Mouse (Mus musculus) heart, embryonic 15.5 days (tissue): ENCODE results near the gene Sp1. TPM values are rescaled to one million over a fixed set of nuclear protein-coding genes. Genes with fewer than 3 reads are reported as not detected.
A peak's percentile ranks its signal among the peaks of the same experiment; 100 is the strongest.

Source experiments
- ATAC-seq: fragments of 200-750 bp; cut with Nextera tagmentation; replicated peaks from 2 replicates; pipeline ENCODE4 v1.8.0; 2017; ENCODE audit warnings: low read depth, moderate TSS enrichment; ENCODE audit not compliant: insufficient number of reproducible peaks, insufficient read depth, low FRiP score
- H3K27ac ChIP-seq: fragments of 300-500 bp; sonication (generic); 2 replicates; pipeline ENCODE4 v1.5.1; 2015; ENCODE audit warnings: mild to moderate bottlenecking, inconsistent platforms
- H3K27me3 ChIP-seq: fragments of 300-500 bp; sonication (generic); 2 replicates; pipeline ENCODE4 v1.6.1; 2015; ENCODE audit warnings: inconsistent platforms
- H3K36me3 ChIP-seq: fragments of 300-500 bp; sonication (generic); 2 replicates; pipeline ENCODE4 v1.6.1; 2015; ENCODE audit warnings: mild to moderate bottlenecking, inconsistent platforms
- H3K4me1 ChIP-seq: fragments of 300-500 bp; sonication (generic); replicated peaks from 2 replicates; pipeline ENCODE4 v1.6.1; 2015; ENCODE audit warnings: inconsistent platforms
- H3K4me2 ChIP-seq: fragments of 300-500 bp; sonication (generic); 2 replicates; pipeline ENCODE4 v1.6.1; 2015; ENCODE audit warnings: inconsistent platforms, mild to moderate bottlenecking, moderate library complexity
- H3K4me3 ChIP-seq: fragments of 300-500 bp; sonication (generic); 2 replicates; pipeline ENCODE4 v1.5.1; 2015; ENCODE audit warnings: mild to moderate bottlenecking, inconsistent platforms
- H3K9ac ChIP-seq: fragments of 300-500 bp; sonication (generic); 2 replicates; pipeline ENCODE4 v1.6.1; 2015; ENCODE audit warnings: mild to moderate bottlenecking, inconsistent platforms
- H3K9me3 ChIP-seq: fragments of 300-500 bp; sonication (generic); replicated peaks from 2 replicates; pipeline ENCODE4 v1.6.1; 2016; ENCODE audit warnings: inconsistent platforms
- WGBS: fragments of 180-500 bp; shearing (Covaris S2); methylation state at CpG from one replicate; pipeline ENCODE4 v1.1.7; 2015; ENCODE audit warnings: mixed read lengths; 5-methylcytosine and 5-hydroxymethylcytosine counted together
- polyA plus RNA-seq: library from polyadenylated mRNA; unstranded; fragments of >200 nt; fragmentation: Nextera tagmentation; extraction: Ambion mirVana; gene quantifications from 2 replicates; pipeline ENCODE4 v1.2.1, GENCODE M21; 2015

Gene Sp1
- polyA plus RNA-seq, 1 experiment from 2014 or later: 4.7 TPM

GRCm38 (mm10) chr15:102445146-102445545 lies 39.2 kb downstream of the Sp1 start, which contains the start of gene Amhr2:
Amhr2 (plus strand) TSS chr15:102445367.
- no peak within 1 kb of the TSS for H3K27ac ChIP-seq
- peaks cover 4% of the 10 kb centered on the region; the same call in 1 of the 2 replicates for H3K4me1 ChIP-seq
- 71% methylated on average over 8 of the region's 8 CpGs for WGBS
- H3K4me2 ChIP-seq: no peak within 1 kb of the TSS
- H3K27me3 ChIP-seq: no peaks in the 10 kb centered on the region
- no peak within 1 kb of the TSS for H3K4me3 ChIP-seq
- no peak for ATAC-seq
- H3K9ac ChIP-seq: no peak within 1 kb of the TSS
- no peaks in the 10 kb centered on the region for H3K36me3 ChIP-seq
- H3K9me3 ChIP-seq: no peaks in the 10 kb centered on the region

- Histone ChIP-seq H3K4me3 (no peak overlapping the region), H3K4me2 (no peak overlapping the region)
Observed at GRCm38 (mm10) chr15:102446448-102446847, 40.5 kb downstream of the Sp1 start.

GRCm38 (mm10) chr15:102449366-102449765 lies 43.4 kb downstream of the Sp1 start:
- Histone ChIP-seq H3K4me2 (no peak overlapping the region), H3K27me3 (no peaks in the 10 kb centered on the region), H3K4me3 (no peak overlapping the region), H3K4me1 (peaks cover 8% of the 10 kb centered on the region; the same call in 1 of the 2 replicates), H3K27ac (no peak overlapping the region), H3K9me3 (no peaks in the 10 kb centered on the region), H3K36me3 (no peaks in the 10 kb centered on the region), H3K9ac (no peak overlapping the region)
- no peak for ATAC-seq
- 39% methylated on average over 8 of the region's 8 CpGs for WGBS

More at GRCm38 (mm10) chr15:102446448-102446847, 40.5 kb downstream of the Sp1 start:
- Histone ChIP-seq H3K4me1 (peaks cover 4% of the 10 kb centered on the region; the same call in 1 of the 2 replicates), H3K27ac (no peak overlapping the region), H3K27me3 (no peaks in the 10 kb centered on the region), H3K36me3 (no peaks in the 10 kb centered on the region), H3K9ac (no peak overlapping the region), H3K9me3 (no peaks in the 10 kb centered on the region)
- no peak for ATAC-seq
- WGBS: 18% methylated on average over 5 of the region's 6 CpGs

- H3K4me3 ChIP-seq: no peak overlapping the region
- H3K4me1 ChIP-seq: peaks cover 8% of the 10 kb centered on the region; the same call in 1 of the 2 replicates
- no peak for ATAC-seq
- no peaks in the 10 kb centered on the region for H3K27me3 ChIP-seq
- no peak overlapping the region for H3K9ac ChIP-seq
- 35% methylated on average over 7 of the region's 7 CpGs for whole genome bisulfite sequencing
- no peaks in the 10 kb centered on the region for H3K9me3 ChIP-seq
- no peaks in the 10 kb centered on the region for H3K36me3 ChIP-seq
- H3K4me2 ChIP-seq: no peak overlapping the region
- H3K27ac ChIP-seq: no peak overlapping the region
Observed at GRCm38 (mm10) chr15:102450928-102451327, 45.0 kb downstream of the Sp1 start.

- H3K4me3 ChIP-seq: no peak overlapping the region
- WGBS: 70% methylated on average over 26 of the region's 26 CpGs
- no peak overlapping the region for H3K4me2 ChIP-seq
- H3K9me3 ChIP-seq: no peaks in the 10 kb centered on the region
- no peaks in the 10 kb centered on the region for H3K36me3 ChIP-seq
- ATAC-seq: no peak
- H3K27me3 ChIP-seq: no peaks in the 10 kb centered on the region
- H3K9ac ChIP-seq: no peak overlapping the region
- H3K4me1 ChIP-seq: 0 out of 2 replicates have a peak, but pooled peaks cover 4% of the 10 kb centered on the region
- no peak overlapping the region; the same call in 1 of the 2 replicates for H3K27ac ChIP-seq
Observed at GRCm38 (mm10) chr15:102451666-102452430, 45.9 kb downstream of the Sp1 start.

- no peaks in the 10 kb centered on the region for H3K9me3 ChIP-seq
- 37% methylated on average over 6 of the region's 6 CpGs for WGBS
- peaks cover 21% of the 10 kb centered on the region for H3K4me1 ChIP-seq
- no peaks in the 10 kb centered on the region for H3K36me3 ChIP-seq
- no peak overlapping the region for H3K4me3 ChIP-seq
- H3K27ac ChIP-seq: no peak overlapping the region
- H3K4me2 ChIP-seq: no peak overlapping the region
- no peaks in the 10 kb centered on the region for H3K27me3 ChIP-seq
- ATAC-seq: no peak
- H3K9ac ChIP-seq: no peak overlapping the region
Observed at GRCm38 (mm10) chr15:102455993-102456392, 50.0 kb downstream of the Sp1 start.

- ATAC-seq: no peak
- 57% methylated on average over 5 of the region's 5 CpGs for WGBS
- H3K27ac ChIP-seq: peak overlapping the region; percentile 47
- H3K4me2 ChIP-seq: peak overlapping the region; percentile 69
- H3K27me3 ChIP-seq: no peaks in the 10 kb centered on the region
- peaks cover 6% of the 10 kb centered on the region for H3K36me3 ChIP-seq
- H3K4me1 ChIP-seq: peaks cover 22% of the 10 kb centered on the region
- H3K9me3 ChIP-seq: no peaks in the 10 kb centered on the region
- H3K9ac ChIP-seq: no peak overlapping the region
- H3K4me3 ChIP-seq: peak overlapping the region; percentile 58
Observed at GRCm38 (mm10) chr15:102458050-102458736, 52.2 kb downstream of the Sp1 start.

GRCm38 (mm10) chr15:102458904-102459317 lies 53.0 kb downstream of the Sp1 start, which contains the start of gene Prr13:
Prr13 (plus strand) TSS chr15:102459028.
- Histone ChIP-seq H3K4me3 (peak within 1 kb of the TSS; percentile 58), H3K4me1 (peaks cover 22% of the 10 kb centered on the region), H3K4me2 (peak within 1 kb of the TSS; percentile 69), H3K36me3 (peaks cover 6% of the 10 kb centered on the region), H3K27me3 (no peaks in the 10 kb centered on the region), H3K9me3 (no peaks in the 10 kb centered on the region), H3K9ac (peak within 1 kb of the TSS; percentile 58), H3K27ac (peak within 1 kb of the TSS; percentile 47)
- peak; percentile 81 for ATAC-seq
- WGBS: under 1% methylated on average over 19 of the region's 19 CpGs

- Histone ChIP-seq H3K4me3 (peak overlapping the region; percentile 58), H3K4me2 (peak overlapping the region; percentile 69), H3K9me3 (no peaks in the 10 kb centered on the region), H3K9ac (peak overlapping the region; percentile 58), H3K27me3 (no peaks in the 10 kb centered on the region), H3K36me3 (peaks cover 6% of the 10 kb centered on the region), H3K27ac (peak overlapping the region; percentile 35; the same call in 1 of the 2 replicates), H3K4me1 (peaks cover 22% of the 10 kb centered on the region)
- ATAC-seq: no peak; the same call in 1 of the 2 replicates
- WGBS: 28% methylated on average over 6 of the region's 6 CpGs
Observed at GRCm38 (mm10) chr15:102459381-102459780, 53.4 kb downstream of the Sp1 start.

- Histone ChIP-seq H3K36me3 (peaks cover 6% of the 10 kb centered on the region), H3K4me2 (peak overlapping the region; percentile 69), H3K27me3 (no peaks in the 10 kb centered on the region), H3K4me3 (peak overlapping the region; percentile 58), H3K4me1 (peaks cover 22% of the 10 kb centered on the region), H3K9me3 (no peaks in the 10 kb centered on the region), H3K27ac (peak overlapping the region; percentile 20; the same call in 1 of the 2 replicates), H3K9ac (peak overlapping the region; percentile 58)
- 46% methylated on average over 5 of the region's 5 CpGs for whole genome bisulfite sequencing
- no peak for ATAC-seq
Observed at GRCm38 (mm10) chr15:102459847-102460246, 53.9 kb downstream of the Sp1 start.

- Histone ChIP-seq H3K4me2 (peak overlapping the region; percentile 69), H3K27ac (0 out of 2 replicates have a peak overlapping the region, but pooled peaks have one; percentile 20), H3K27me3 (no peaks in the 10 kb centered on the region), H3K9ac (no peak overlapping the region), H3K4me1 (peaks cover 22% of the 10 kb centered on the region), H3K36me3 (peaks cover 6% of the 10 kb centered on the region), H3K9me3 (no peaks in the 10 kb centered on the region), H3K4me3 (peak overlapping the region; percentile 58)
- no peak for ATAC-seq
- 71% methylated on average over 12 of the region's 12 CpGs for WGBS
Observed at GRCm38 (mm10) chr15:102460409-102460808, 54.5 kb downstream of the Sp1 start.
